Mouse (Mus musculus) left cerebral cortex, adult 9 months (tissue): Measurements from ENCODE around the gene Fgfr2.

ENCODE experiments used
- DNase-seq, 2 experiments: peaks; one replicate each; pipeline ENCODE4 v3.0.0; 2022; ENCODE audit warnings: low spot score in 2 of 2

Fgfr2 gene

DNA sequence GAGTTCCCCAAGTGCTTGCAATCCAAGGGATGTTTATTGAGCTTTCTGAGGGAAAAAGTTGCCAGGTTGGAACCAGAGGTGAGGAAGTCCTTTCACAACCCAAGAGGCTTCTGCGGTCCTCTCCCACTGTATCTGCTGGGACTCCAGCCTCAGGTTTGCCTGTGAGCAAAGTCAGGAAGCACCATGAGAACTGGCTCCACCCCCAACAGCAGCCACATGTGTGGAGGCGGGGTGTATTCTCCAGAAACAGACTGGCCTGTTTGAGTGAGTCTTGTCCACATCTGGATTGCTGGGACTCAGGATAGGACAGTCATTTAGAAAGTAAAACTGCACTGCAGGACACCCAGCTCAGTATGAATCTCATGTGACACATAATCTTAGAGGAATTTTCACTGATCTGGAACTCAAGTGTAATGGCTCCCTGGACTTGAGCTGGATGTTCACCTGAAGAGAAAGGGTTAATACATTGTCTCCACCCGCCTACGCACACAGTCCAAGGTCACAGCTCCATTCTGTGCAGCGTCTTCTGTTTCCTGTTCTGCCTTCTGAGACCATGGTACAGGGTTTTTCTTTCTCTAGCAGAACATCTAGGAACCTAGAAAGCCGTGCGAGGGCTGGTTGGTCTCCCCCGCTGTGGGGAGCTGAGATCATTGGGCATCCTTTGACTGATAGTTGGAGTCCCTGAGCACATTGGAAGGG lies 2396.3 kb downstream of the Fgfr2 start:
- DNase-seq = no peak

DNA sequence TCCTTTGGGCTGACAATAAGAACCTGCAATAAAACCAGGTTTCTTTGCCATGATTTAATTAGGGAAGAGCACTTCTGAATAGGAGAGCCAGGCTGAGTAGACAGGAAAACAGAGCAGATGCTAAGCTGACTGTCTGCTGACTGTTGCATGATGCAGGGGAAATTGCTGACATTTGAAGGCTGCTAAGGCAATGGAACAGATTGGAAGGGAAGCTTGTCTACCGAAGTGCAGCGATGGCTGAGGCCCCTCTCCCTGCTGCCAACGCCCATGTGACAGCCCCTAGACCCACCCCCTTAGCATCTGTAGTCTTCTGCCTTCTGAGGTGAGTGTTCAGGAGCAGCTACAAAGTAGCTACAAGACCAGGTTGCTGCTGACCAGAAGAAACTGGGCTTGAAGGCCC lies 2397.0 kb downstream of the Fgfr2 start:
- DNase-seq = peak in 1 of 2 experiments; percentile 17

DNA sequence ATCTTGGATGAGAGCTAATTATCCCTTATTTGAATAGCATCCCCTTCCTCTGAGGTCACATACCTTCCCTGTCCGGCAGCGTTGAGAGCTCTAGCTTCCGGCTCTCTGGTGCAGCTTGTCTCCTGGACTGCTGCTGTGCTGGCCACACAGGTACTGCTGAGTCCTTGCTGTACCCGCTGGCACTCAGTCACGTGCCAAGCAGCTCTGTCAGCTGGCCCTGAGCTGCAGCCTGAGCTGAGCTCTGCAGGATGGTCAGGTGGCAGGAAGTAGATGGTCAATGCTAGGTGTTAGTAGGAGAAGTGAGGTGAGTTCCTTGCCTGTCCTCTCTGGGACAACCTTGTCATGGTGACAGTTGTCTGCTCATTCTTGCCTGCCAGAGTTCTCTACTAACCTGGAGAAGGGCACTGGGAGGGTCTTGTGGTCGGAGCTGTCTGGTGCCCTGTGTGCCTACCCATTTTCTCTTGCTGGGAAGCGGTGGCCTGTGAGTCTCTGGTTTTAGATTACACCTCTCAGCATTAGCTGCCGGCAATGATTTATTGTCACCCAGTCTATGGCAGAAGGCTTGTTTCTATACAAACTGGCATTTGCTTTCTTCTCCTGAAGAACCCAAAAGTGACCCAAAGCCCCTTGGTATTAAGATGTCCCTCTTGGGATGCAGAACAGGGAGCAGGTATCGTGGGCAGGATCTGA lies 2402.4 kb downstream of the Fgfr2 start:
- no peak for DNase-seq

GRCm38 (mm10) chr7:130719931-130720598 lies 2403.1 kb downstream of the Fgfr2 start:
- DNase-seq = no peak

DNA sequence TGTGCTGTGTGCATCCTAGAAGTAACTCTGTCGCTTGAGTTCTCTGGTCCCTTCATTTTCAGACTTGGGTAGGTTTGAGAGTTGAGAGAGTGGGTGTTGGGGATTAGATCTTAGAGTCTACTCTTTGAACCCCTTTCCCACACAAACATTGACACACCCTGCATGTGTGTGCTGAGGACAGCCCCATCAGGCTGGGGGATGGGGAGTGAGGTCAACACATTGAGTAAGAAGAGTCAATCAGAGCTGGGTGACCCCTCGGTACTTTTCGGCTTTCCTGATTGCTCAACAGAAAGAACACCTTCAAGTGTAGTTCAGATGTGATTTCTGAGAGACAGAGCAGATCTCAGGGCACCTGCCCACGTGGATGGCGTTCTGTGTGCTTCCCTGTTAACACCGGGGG lies 2406.2 kb downstream of the Fgfr2 start:
- no peak for DNase-seq

DNA sequence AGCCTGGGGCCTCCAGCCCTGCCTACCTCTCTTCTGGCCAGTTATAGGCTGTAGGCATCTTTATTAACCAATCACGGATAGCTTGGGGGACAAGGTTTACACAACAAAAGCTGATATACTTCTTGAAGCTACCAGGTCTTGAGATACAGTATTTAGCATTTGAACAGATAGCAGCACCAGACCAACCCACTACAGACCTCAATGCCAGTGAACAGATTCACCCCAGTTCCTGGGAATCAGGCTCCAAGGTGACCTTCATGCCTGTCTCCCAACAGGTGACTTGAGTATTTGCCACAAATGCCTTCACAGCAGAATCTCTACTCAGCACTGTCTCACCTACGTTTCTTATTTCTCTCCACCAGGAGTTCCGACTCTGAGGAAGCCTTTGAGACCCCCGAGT lies 2406.8 kb downstream of the Fgfr2 start:
- DNase-seq = no peak

DNA sequence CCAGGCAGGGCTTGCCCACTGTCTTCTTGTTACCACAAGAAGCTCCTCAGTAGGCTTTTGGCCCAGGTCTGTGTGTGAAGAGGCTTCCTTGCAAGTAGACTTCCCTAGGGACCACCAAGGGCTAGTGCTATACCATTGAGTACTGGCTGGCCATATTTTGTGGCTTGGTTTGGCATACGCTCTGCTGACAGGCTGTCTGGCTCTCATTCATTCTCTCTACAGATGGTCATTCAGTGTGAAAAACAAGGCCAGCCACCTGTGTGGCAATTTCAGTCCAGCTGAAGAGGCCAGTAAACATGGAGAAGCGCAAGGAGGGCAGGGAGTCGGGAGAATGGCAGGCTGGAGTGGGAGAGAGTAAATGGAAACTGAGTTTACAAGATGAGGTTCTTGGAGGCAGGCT lies 2407.7 kb downstream of the Fgfr2 start:
- DNase-seq = no peak

DNA sequence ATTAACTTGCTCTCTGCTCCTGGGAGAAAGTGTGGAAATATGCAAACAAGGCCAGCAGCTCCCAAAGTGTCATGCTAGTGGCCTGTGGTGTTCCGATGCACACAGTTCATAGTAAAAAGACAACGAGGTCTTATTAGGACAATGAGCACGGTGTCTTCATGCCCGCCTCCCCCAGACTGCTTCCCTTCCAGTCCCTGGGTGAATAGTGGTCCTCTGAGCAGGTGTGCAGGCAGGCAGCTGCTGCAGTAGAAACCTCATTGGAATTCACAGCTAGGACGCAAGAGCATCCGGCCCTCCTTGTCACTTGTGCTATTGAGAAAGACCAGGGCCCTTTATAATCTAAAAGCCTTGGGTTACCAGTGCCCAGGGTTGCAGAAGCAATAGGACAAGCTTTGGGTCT lies 2409.8 kb downstream of the Fgfr2 start:
- DNase-seq = no peak

GRCm38 (mm10) chr7:130711851-130712250 lies 2411.3 kb downstream of the Fgfr2 start:
- DNase-seq = no peak

DNA sequence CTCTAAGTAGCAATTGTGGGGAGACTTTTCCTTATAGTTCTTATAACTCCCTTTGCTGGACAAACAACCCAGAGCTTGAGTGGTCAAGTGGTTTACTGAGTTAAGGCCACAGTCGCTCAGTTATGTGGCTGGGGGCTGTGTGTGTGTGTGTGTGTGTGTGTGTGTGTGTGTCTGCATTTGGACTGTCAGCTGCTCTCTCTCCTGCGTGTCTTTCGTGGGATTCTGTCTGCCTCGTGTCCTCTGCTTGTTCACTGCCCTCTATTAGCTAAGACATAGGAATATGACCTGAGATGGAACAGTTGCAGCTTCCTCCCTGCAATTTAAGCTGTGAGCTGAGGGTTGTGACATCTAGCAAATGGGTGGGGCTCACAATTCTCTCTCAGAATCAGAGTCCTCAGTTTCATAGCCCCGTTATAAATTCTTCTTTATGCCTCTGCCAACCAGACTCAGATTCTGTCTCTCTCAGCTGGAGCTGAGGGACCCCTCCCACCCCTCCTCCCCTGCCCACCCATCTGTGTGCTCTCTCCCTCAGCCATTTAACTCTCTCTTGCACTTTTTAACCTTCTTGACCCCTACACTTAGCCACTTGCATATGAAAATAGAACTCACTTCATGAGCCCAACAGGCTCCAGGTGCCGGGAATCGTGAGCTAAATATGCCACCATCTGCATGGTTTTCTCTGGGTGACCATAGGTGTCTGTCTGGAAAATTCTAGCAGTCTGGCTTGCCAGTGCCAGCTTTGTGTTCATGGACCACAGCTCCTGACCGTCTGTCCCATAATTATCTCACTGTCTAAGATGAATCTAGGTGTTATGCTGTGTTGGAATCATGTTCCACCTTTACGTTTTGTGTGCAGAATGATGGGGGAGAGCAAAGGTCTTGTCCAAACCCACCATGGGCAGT lies 2413.5 kb downstream of the Fgfr2 start:
- DNase-seq = no peak

GRCm38 (mm10) chr7:130708940-130709339 lies 2414.2 kb downstream of the Fgfr2 start:
- DNase-seq = no peak

DNA sequence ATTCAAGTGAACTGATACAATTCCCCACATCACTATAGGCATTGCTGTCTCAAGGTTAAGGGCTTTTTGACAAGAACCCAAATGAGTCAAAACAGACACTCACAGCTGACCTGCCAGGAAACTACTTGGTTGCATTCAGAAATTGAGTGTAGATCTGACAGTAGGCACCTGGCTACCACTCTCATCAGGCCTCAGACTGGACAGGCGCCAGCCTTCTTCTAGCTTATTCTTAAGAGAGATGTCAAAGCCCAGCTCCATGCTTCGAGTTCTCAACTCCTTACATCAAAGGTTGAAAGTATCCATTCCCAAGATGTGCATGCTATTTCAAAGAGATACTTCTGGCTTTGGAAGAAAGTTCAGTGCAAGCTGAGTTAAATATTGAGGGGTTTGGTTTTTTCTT lies 2417.9 kb downstream of the Fgfr2 start:
- no peak for DNase-seq

DNA sequence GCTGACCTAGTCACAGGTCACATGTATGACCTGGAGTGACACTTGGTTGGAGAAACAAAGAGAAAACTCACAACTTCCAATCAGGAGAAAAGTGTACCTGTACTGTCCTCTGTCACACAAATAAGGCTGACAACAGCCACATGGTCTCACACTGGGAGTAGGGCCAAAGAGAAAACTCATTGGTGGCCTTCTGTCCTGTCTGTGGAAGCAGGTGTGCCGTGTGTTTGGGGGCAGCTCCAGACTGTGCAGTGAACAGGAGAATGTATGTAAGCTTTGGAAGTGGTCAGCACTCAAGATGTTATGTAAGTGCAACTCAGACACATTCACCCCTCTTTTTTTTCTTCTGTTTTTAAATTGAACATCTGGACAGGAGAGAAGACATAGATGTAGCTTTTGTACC lies 2421.8 kb downstream of the Fgfr2 start:
- DNase-seq = no peak

DNA sequence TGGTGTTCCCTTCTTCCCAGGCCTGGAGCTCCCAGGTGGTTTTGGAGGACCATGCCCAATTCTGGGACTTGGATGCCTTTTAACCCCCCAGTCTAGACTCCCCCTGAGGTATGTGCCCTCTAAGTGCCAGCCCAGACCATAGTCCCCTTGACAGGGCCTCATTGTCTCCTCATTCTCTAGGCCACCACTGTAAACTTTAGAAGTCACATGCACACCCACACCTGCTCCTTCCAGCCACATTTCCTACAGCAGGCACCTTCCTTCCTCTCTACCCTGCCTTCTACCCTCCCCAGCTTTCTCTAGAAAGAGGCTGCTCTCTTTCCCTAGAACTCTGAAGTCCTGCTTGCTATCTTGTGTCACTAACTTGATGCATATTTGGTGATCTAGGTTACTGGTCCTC lies 2424.7 kb downstream of the Fgfr2 start:
- DNase-seq = no peak

DNA sequence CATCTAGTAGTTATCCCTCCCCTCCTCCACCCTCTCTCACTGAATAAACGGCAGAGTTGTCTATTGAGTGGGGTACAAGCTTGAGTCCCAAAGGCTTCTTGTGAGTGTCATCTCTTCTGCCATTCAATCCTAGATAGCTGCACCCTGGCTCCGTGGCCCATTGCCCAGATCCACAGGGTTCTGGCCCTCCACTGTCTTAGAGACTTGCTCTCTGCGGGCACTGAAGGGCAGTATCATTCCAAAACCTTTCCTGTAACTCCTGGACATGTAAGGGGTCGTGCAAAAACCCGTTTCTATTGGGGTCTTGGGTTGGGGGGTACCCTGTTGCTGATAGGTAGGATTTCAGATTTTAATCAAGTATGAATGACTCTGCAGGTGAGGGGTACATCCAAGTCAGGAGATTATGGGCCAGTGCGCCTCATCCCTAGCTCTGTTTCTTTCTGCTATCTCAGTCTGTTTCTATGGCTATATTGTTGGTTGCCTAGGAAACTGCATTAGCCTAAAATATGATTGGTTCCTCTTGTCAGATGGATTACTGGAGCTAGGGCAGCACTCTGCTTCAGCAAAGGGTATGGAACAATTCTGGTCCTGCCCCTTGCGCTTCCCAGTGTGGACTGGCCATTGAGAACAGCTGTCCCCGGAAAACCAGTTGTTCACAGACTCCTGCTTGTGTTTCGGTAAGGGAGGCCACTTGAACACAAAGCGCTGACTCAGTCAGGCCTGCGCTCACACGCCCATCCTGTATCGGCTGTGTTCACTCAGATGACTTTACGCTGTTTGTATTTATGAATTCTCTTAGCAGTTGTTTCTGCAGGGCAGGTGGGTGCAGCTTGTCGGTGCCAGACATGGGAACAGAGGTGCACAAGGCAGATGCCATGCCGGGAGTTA lies 2426.6 kb downstream of the Fgfr2 start:
- peak; percentile 14 to 36 for DNase-seq

- DNase-seq = no peak
Observed at GRCm38 (mm10) chr7:130695669-130696338, 2427.3 kb downstream of the Fgfr2 start.

DNA sequence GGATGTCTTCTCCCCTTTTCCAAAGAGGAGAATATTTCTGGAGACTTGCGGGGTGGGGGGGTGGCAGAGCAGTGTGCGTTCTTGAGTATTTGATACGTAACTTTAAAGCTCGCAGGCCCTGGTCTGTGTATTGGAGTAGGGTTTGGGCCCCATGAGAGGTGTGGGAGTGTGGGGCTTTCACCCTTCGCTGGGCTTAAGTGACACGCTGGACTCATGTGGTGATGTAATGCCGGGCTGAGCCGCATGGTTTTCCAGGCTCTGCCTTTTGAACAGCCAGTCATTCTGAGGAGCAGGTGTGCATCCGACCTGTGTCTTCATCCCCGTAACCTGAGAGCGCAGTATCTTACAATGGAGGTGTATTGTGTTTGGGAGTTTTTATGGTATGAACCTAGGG lies 2429.4 kb downstream of the Fgfr2 start:
- no peak for DNase-seq

DNA sequence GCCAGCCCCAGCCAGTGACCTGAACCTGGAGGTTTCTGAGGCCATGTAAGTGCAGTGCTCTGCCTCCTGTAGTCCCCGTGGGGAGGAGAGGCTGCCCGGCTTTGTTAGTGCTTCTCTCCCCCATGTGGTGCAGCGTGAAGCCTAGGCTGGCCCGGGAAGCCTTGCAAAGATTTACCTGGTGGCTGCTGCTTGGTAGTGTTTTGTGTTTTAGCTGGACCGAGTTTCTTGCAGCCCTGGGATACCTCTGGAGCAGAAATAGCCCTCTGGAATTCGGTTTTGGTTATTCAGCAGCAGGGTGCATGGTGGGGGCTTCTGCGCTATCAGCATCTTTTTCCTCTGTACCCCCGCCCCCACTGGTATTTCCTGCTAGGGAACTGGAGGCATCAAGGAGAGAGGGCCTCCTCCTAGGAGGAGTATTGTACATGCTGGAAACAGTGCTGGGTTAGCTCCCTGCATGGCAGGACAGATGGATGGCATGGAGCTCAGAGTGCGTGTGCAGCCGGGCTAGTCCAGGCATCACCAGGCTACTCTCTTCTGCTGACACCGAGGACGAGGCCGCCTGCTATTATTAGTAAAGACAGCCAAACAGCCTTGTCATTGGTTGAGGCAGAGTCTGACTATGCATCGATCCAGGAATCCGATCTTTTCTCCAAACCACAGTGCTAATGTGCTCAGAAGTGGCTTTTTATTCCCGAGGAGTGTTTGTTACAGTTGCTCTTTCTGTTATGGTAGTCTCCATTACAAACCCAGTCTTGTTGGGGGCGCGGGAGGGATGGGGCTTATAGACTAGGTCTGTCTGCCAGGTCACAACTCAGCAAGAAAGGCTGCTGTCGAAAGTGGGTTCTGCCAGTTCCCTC lies 2430.0 kb downstream of the Fgfr2 start:
- DNase-seq = peak in 1 of 2 experiments; percentile 47

- peak in 1 of 2 experiments; percentile 81 for DNase-seq
Observed at GRCm38 (mm10) chr7:130692392-130692942, 2430.7 kb downstream of the Fgfr2 start.
